Mouse (Mus musculus) heart, postnatal 0 days (tissue): ENCODE data around the gene Trappc2l. TPM values are rescaled to one million over a fixed set of nuclear protein-coding genes. Genes with fewer than 3 reads are reported as not detected.

Experiments used
- ATAC-seq: fragments of 200-750 bp; cut with Nextera tagmentation; 2 replicates; pipeline ENCODE4 v1.8.0; 2017; ENCODE audit warnings: low read depth, moderate number of reproducible peaks, moderate library complexity; ENCODE audit not compliant: insufficient read depth
- DNase-seq: peaks from one replicate; pipeline ENCODE4 v3.0.0-alpha.2; 2016; ENCODE audit warnings: low spot score
- H3K27ac ChIP-seq: fragments of 300-500 bp; sonication (generic); 2 replicates; pipeline ENCODE4 v1.5.1; 2014; ENCODE audit warnings: low read depth, mild to moderate bottlenecking
- H3K27me3 ChIP-seq: fragments of 300-500 bp; sonication (generic); 2 replicates; pipeline ENCODE4 v1.6.1; 2014; ENCODE audit warnings: low read length, mixed read lengths; ENCODE audit not compliant: control insufficient read depth, insufficient read depth
- H3K36me3 ChIP-seq: fragments of 300-500 bp; sonication (generic); replicated peaks from 2 replicates; pipeline ENCODE4 v1.6.1; 2014; ENCODE audit warnings: low read length, mixed read lengths; ENCODE audit not compliant: control insufficient read depth, insufficient read depth
- H3K4me1 ChIP-seq: fragments of 300-500 bp; sonication (generic); 2 replicates; pipeline ENCODE4 v1.6.1; 2014; ENCODE audit warnings: antibody characterized with exemption; ENCODE audit not compliant: control insufficient read depth, insufficient read depth
- H3K4me2 ChIP-seq: fragments of 300-500 bp; sonication (generic); 2 replicates; pipeline ENCODE4 v1.6.1; 2014; ENCODE audit warnings: low read depth, mild to moderate bottlenecking, low read length, moderate library complexity
- H3K4me3 ChIP-seq: fragments of 300-500 bp; sonication (generic); 2 replicates; pipeline ENCODE4 v1.5.1; 2014; ENCODE audit warnings: low read depth, low read length
- H3K9ac ChIP-seq: fragments of 300-500 bp; sonication (generic); replicated peaks from 2 replicates; pipeline ENCODE4 v1.6.1; 2014; ENCODE audit warnings: low read depth, low read length, mixed read lengths
- H3K9me3 ChIP-seq: fragments of 300-500 bp; sonication (generic); replicated peaks from 2 replicates; pipeline ENCODE4 v1.6.1; 2016; ENCODE audit warnings: low read length; ENCODE audit not compliant: control insufficient read depth
- CTCF ChIP-seq: IDR thresholded peaks from 2 replicates; pipeline ENCODE4 v1.5.1; 2016; ENCODE audit warnings: antibody characterized with exemption, control low read depth, low read depth
- EP300 ChIP-seq: IDR thresholded peaks from 2 replicates; pipeline ENCODE4 v1.6.1; 2016; ENCODE audit warnings: antibody characterized with exemption, low read depth
- WGBS: fragments of 180-500 bp; shearing (Covaris S2); extraction: QIAGEN DNeasy Blood & Tissue Kit; methylation state at CpG from one replicate; pipeline ENCODE4 v1.1.7; 2014; 5-methylcytosine and 5-hydroxymethylcytosine counted together
- polyA plus RNA-seq: library from polyadenylated mRNA; unstranded; fragments of >200 nt; fragmentation: Nextera tagmentation; extraction: Ambion mirVana; gene quantifications from 2 replicates; pipeline ENCODE4 v1.2.1, GENCODE M21; 2015
- total RNA-seq: library from RNA; depleted of rRNA; stranded (reverse); fragments of >200 nt; gene quantifications from 2 replicates; pipeline ENCODE4 v1.2.3, GENCODE M21; 2014; ENCODE audit warnings: low replicate concordance

Trappc2l gene
- total and polyA plus RNA-seq, 2 experiments from 2014 or later = 5.2 to 68.8 TPM

DNA sequence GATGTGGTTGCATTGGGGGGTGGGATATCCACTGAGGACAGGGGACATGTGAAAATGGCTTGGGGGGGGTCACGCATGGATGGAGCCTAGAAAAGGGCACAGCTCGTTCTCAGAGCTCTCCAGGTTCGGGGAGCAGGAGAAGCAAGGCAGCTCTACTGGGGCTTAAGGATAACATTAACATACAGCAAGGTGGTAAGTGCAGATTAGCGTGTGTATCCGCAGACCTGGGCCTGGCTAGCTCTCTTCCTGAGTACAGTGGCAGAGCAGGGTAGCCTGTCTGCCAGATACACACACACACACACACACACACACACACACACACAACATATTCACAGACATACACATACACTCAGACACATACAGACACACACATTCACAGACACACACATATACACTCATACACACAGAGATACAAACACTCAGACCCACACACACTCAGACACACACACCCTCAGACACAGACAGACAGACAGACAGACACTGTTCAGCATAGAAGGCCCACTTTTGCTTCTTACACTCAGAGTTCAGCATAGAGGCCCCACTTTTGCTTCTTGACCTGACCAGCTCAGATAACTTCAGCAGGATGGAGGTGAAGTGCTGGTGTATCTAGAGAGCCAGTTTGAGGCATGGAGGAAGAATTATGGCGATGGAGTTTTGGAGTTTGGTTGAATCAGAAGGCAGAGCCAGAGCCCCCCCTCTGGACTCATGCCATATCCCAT is 7.4 kb downstream of the Trappc2l start:
- Histone ChIP-seq H3K9me3 (no peaks in the 10 kb centered on the region), H3K9ac (no peak overlapping the region), H3K4me1 (no peaks in the 10 kb centered on the region), H3K36me3 (0 out of 2 replicates have a peak, but pooled peaks cover 9% of the 10 kb centered on the region), H3K27ac (no peak overlapping the region), H3K4me2 (no peak overlapping the region), H3K27me3 (no peaks in the 10 kb centered on the region), H3K4me3 (no peak overlapping the region)
- ATAC-seq (no peak), DNase-seq (no peak)
- WGBS = 72% methylated on average over 6 of the region's 6 CpGs
- TF ChIP-seq CTCF (no peak), EP300 (no peak)

DNA sequence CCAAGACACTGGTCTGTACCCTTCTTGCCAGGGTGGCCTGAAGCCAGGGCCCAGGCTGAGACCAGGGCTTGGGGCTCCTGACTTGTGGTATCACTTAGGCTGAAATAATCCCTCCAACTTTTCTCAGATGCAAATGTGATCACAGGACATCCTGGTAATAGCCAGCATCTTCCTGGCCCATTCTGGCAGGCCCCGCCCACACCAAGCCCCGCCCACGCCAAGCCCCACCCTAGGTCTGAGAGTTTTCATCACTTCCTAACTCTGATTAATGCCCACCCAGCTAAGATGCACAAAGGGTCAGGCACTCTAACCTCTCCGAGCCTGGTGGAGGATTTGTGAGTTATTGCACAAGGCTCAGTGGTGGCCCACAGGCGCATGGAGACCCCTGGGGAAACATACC is 9.0 kb downstream of the Trappc2l start:
- no peak for TF ChIP-seq EP300
- no peak for TF ChIP-seq CTCF
- Histone ChIP-seq H3K9me3 (no peaks in the 10 kb centered on the region), H3K4me1 (no peaks in the 10 kb centered on the region), H3K36me3 (0 out of 2 replicates have a peak, but pooled peaks cover 3% of the 10 kb centered on the region), H3K27me3 (no peaks in the 10 kb centered on the region), H3K9ac (no peak overlapping the region), H3K27ac (no peak overlapping the region), H3K4me3 (no peak overlapping the region), H3K4me2 (no peak overlapping the region)
- ATAC-seq (no peak), DNase-seq (no peak)
- WGBS = 25% methylated on average over 5 of the region's 5 CpGs

- Histone ChIP-seq H3K4me3 (no peak within 1 kb of the TSS), H3K27me3 (0 out of 2 replicates have a peak, but pooled peaks cover 4% of the 10 kb centered on the region), H3K27ac (no peak within 1 kb of the TSS), H3K9me3 (no peaks in the 10 kb centered on the region), H3K4me1 (no peaks in the 10 kb centered on the region), H3K9ac (no peak within 1 kb of the TSS), H3K36me3 (no peaks in the 10 kb centered on the region), H3K4me2 (no peak within 1 kb of the TSS)
- DNase-seq (no peak), ATAC-seq (no peak)
- WGBS = 70% methylated on average over 6 of the region's 6 CpGs
- TF ChIP-seq CTCF (no peak), EP300 (no peak)
Measured at GRCm38 (mm10) chr8:122622727-122623126, 11.3 kb downstream of the Trappc2l start, which contains the start of gene Pabpn1l. Pabpn1l (minus strand) TSS chr8:122622739.

DNA sequence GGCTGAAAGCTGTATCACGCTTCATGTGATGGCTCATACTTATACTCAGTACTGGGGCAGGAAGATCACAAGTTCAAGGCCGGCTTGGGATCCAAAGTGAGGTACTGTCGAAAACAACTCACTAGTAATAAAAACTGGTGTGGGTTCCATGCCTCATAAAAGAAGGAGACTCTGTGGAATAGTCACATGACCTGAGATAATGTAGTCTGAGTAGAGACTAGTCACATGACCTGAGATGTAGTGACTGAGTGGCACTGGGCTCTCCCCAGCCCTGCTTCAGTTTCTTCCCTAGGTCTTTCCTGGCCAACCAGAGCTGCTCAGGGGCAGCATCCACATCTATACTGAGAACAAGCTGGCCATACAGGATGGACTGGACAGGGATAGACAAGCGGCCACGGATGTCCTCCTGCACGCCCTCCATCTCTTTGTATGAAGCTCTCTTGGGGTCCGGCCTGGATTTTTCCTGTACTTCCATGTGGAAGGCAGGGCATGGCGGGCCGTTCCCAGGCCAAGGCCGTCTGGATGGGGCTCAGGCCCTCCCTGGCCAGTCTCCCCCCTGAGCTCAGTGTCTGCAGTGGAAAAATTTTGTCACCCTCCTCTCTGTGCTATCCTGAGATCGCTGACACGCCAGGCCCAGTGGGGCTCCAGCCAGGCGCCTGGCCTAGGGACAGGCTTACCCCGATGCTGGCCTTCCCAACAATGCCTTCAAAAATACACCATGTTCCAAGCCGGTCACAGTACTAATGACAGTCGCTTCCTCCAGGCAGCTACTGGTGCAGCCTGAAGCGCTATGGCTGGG is 12.6 kb downstream of the Trappc2l start:
- WGBS = 65% methylated on average over 17 of the region's 17 CpGs
- H3K9me3 ChIP-seq = no peaks in the 10 kb centered on the region

GRCm38 (mm10) chr8:122624653-122625052 is 13.2 kb downstream of the Trappc2l start:
- 61% methylated on average over 5 of the region's 5 CpGs for WGBS
- Histone ChIP-seq H3K36me3 (no peaks in the 10 kb centered on the region), H3K9ac (no peak overlapping the region), H3K4me1 (no peaks in the 10 kb centered on the region), H3K27ac (no peak overlapping the region), H3K4me2 (no peak overlapping the region), H3K4me3 (no peak overlapping the region), H3K27me3 (0 out of 2 replicates have a peak, but pooled peaks cover 4% of the 10 kb centered on the region), H3K9me3 (no peaks in the 10 kb centered on the region)
- DNase-seq = no peak
- 0 out of 2 replicates have a peak, but pooled peaks have one; percentile 3 for ATAC-seq
- TF ChIP-seq CTCF = peak; percentile 33; the same call in 1 of the 2 replicates
- TF ChIP-seq EP300 = no peak

More for the DNA sequence above, 12.6 kb downstream of the Trappc2l start:
- no peaks in the 10 kb centered on the region for H3K4me1 ChIP-seq
- ATAC-seq (peak; percentile 50), DNase-seq (no peak)
- H3K27me3 ChIP-seq = 0 out of 2 replicates have a peak, but pooled peaks cover 4% of the 10 kb centered on the region
- no peak overlapping the region for H3K4me3 ChIP-seq
- H3K9ac ChIP-seq = no peak overlapping the region
- TF ChIP-seq EP300 = no peak
- no peak for TF ChIP-seq CTCF
- H3K4me2 ChIP-seq = no peak overlapping the region
- no peak overlapping the region for H3K27ac ChIP-seq
- H3K36me3 ChIP-seq = no peaks in the 10 kb centered on the region
